Mouse (Mus musculus) cerebellum, adult 2 months (tissue): ENCODE data around the gene Rab31. TPM values are rescaled to one million over a fixed set of nuclear protein-coding genes. Genes with fewer than 3 reads are reported as not detected.
A peak's percentile ranks its signal among the peaks of the same experiment; 100 is the strongest.

ENCODE experiments used
- DNase-seq, 2 experiments: peaks; one replicate each; pipeline ENCODE4 v3.0.0; 2021
- H3K27ac ChIP-seq: fragments of 200-500 bp; 2 replicates; pipeline ENCODE4 v1.5.1; 2012; ENCODE audit warnings: low read length, control low read depth, inconsistent platforms; ENCODE audit not compliant: insufficient read depth
- H3K27me3 ChIP-seq: fragments of 200-500 bp; 2 replicates; pipeline ENCODE4 v1.6.1; 2012; ENCODE audit warnings: inconsistent platforms, mild to moderate bottlenecking, low read length, moderate library complexity; ENCODE audit not compliant: control insufficient read depth, insufficient read depth
- H3K4me1 ChIP-seq: fragments of 200-500 bp; 2 replicates; pipeline ENCODE4 v1.6.1; 2011; ENCODE audit warnings: low read length; ENCODE audit not compliant: control insufficient read depth, insufficient read depth
- H3K4me3 ChIP-seq: fragments of 200-500 bp; replicated peaks from 2 replicates; pipeline ENCODE3; 2011; ENCODE audit warnings: mild to moderate bottlenecking, low read depth, low read length, control low read depth; ENCODE audit not compliant: insufficient read depth
- CTCF ChIP-seq: fragments of 200-500 bp; IDR thresholded peaks from 2 replicates; pipeline ENCODE4 v1.5.1; 2011; ENCODE audit warnings: low read depth, mild to moderate bottlenecking, control low read depth, low read length, moderate library complexity, borderline replicate concordance; ENCODE audit not compliant: insufficient read depth
- POLR2A ChIP-seq: fragments of 200-500 bp; IDR thresholded peaks from 2 replicates; pipeline ENCODE4 v1.6.1; 2011; ENCODE audit warnings: low read length, control low read depth, borderline replicate concordance; ENCODE audit not compliant: insufficient read depth
- WGBS: fragments of 180-500 bp; shearing (Covaris S2); methylation state at CpG from one replicate; pipeline ENCODE4 v1.1.7; 2018; 5-methylcytosine and 5-hydroxymethylcytosine counted together
- polyA plus RNA-seq: library from polyadenylated mRNA; depleted of rRNA; stranded (reverse); fragments of >200 nt; gene quantifications from 2 replicates; pipeline ENCODE4 v1.2.3, GENCODE M21; 2012

The Rab31 gene
- polyA plus RNA-seq, 1 experiment: 79.7 TPM

- H3K27ac ChIP-seq: no peak overlapping the region
- H3K27me3 ChIP-seq: no peaks in the 10 kb centered on the region
- TF ChIP-seq POLR2A (no peak), CTCF (no peak)
- DNase-seq: no peak
- H3K4me3 ChIP-seq: no peak overlapping the region
- H3K4me1 ChIP-seq: peaks cover 4% of the 10 kb centered on the region; the same call in 1 of the 2 replicates
- 70% methylated on average over 4 of the region's 4 CpGs for WGBS
These were observed 14.7 kb upstream of the Rab31 start for GRCm38 (mm10) chr17:65787261-65787660.

GRCm38 (mm10) chr17:65786225-65786624 lies 13.7 kb upstream of the Rab31 start:
- Histone ChIP-seq H3K27me3 (no peaks in the 10 kb centered on the region), H3K4me1 (peaks cover 8% of the 10 kb centered on the region; the same call in 1 of the 2 replicates), H3K27ac (no peak overlapping the region), H3K4me3 (no peak overlapping the region)
- 64% methylated on average over 7 of the region's 7 CpGs for WGBS
- DNase-seq: peak in 1 of 2 experiments; percentile 26
- no peak for TF ChIP-seq POLR2A
- TF ChIP-seq CTCF: peak; percentile 34; the same call in 1 of the 2 replicates

- no peak for DNase-seq
- TF ChIP-seq CTCF: no peak
- no peak for TF ChIP-seq POLR2A
- no peak overlapping the region for H3K4me3 ChIP-seq
- no peak overlapping the region for H3K27ac ChIP-seq
- no peaks in the 10 kb centered on the region for H3K27me3 ChIP-seq
- peaks cover 8% of the 10 kb centered on the region; the same call in 1 of the 2 replicates for H3K4me1 ChIP-seq
These were observed 13.2 kb upstream of the Rab31 start for GRCm38 (mm10) chr17:65785707-65786106.

- H3K4me1 ChIP-seq: peaks cover 8% of the 10 kb centered on the region; the same call in 1 of the 2 replicates
- no peak for DNase-seq
- no peaks in the 10 kb centered on the region for H3K27me3 ChIP-seq
- H3K4me3 ChIP-seq: peak overlapping the region; percentile 46
- TF ChIP-seq CTCF (no peak), POLR2A (no peak)
- H3K27ac ChIP-seq: no peak overlapping the region
- 62% methylated on average over 8 of the region's 8 CpGs for WGBS
These were observed 12.1 kb upstream of the Rab31 start for GRCm38 (mm10) chr17:65784610-65785140.

GRCm38 (mm10) chr17:65783182-65784161 lies 10.9 kb upstream of the Rab31 start:
- peak; percentile 74 to 84 for DNase-seq
- H3K4me1 ChIP-seq: peaks cover 8% of the 10 kb centered on the region; the same call in 1 of the 2 replicates
- H3K27ac ChIP-seq: peak overlapping the region; percentile 94
- 0 out of 2 replicates have a peak, but pooled peaks have one; percentile 6 for TF ChIP-seq POLR2A
- TF ChIP-seq CTCF: no peak
- no peaks in the 10 kb centered on the region for H3K27me3 ChIP-seq
- WGBS: under 1% methylated on average over 88 of the region's 135 CpGs
- H3K4me3 ChIP-seq: peak overlapping the region; percentile 84

GRCm38 (mm10) chr17:65782551-65783141 lies 10.1 kb upstream of the Rab31 start, which contains the start of gene Ppp4r1:
Gene Ppp4r1, plus strand, starts transcription at chr17:65782573.
- Histone ChIP-seq H3K4me3 (peak within 1 kb of the TSS; percentile 84), H3K4me1 (peaks cover 8% of the 10 kb centered on the region; the same call in 1 of the 2 replicates), H3K27ac (peak within 1 kb of the TSS; percentile 94), H3K27me3 (no peaks in the 10 kb centered on the region)
- peak; percentile 25; the same call in 1 of the 2 replicates for TF ChIP-seq CTCF
- TF ChIP-seq POLR2A: peak; percentile 31; the same call in 1 of the 2 replicates
- 2% methylated on average over 68 of the region's 81 CpGs for WGBS
- peak; percentile 88 to 91 for DNase-seq

- no peak overlapping the region for H3K27ac ChIP-seq
- H3K27me3 ChIP-seq: no peaks in the 10 kb centered on the region
- H3K4me3 ChIP-seq: no peak overlapping the region
- H3K4me1 ChIP-seq: peaks cover 8% of the 10 kb centered on the region; the same call in 1 of the 2 replicates
- no peak for TF ChIP-seq POLR2A
- no peak for TF ChIP-seq CTCF
- DNase-seq: no peak
- WGBS: 93% methylated on average over 2 of the region's 2 CpGs
These were observed 8.4 kb upstream of the Rab31 start for GRCm38 (mm10) chr17:65780970-65781369.
